Mouse (Mus musculus) T-helper 1 cell (primary cell): ENCODE measurements at regions not wholly inside any gene's neighbourhood (a gene's known extent, or its start where the extent isn't known, plus 50 kb on each side); places are given as distances from the start of the nearest gene placed in this dataset.

Experiments used
- in situ Hi-C: fragments of 300-600 bp; cut with MboI, MseI; formaldehyde crosslinking; loops from one replicate; pipeline ENCODE4 v1.15.1; 2025; ENCODE audit warnings: high pct_unique_total_duplicates

DNA sequence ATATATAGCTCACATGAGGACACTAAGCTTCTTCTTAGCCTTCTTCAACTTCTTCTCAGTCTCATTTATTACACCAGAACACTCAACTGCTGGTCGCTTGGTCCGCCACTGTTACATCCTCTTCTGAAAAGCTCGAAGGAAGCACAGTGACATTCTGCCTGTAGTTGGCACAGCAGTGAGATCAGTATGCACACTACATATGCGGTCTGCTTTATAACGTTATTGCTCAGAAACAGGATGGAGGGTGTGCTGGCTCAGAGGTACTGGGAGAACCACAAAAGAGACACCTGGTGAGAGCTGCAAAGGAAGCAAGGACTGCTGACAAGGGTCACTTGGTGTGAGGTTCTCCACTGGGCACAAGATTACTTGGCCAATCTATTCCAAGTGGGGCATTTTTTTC lies 179.5 kb downstream of the Ets1 start:
- in situ Hi-C loops: loop anchor here (5.0 kb wide), 1 partner anchor 52 kb away; no protein-coding TSS in a partner anchor

DNA sequence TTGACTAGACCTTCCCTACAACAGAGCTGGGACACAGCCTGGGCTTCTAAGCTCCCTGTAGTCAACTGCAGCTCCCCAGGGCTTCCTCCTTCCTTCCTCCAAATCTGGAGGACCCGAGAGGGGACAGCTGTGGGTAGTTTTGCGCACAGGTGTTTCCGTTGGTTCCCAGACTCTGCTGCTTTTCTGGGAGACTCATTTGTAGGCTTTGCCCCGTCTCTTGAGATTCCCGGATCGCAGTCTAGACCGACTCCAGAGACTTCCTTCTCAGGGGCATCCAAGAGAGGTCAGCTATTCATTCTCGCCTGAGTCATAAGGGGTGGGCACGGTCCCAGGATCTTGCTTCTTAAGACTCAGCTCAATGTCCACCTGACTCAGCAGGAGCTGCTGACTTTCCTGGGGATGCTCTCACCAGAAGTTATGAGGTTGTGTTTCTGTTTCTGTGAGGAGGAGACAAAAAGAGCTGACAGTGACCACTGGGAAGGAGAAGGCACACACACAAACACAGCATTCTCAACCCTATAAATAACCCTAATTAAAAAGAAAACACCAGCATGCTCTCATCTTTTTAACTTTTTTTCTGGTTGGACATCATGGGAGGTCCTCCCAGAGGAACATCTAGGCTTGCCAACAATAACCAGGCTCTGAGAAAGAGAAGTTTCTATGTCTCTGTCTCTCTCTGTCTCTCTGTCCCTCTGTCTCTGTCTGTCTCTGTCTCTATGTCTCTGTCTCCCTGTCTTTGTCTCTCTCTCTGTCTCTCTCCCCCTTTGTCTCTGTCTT lies 180.8 kb downstream of the Ets1 start:
- in situ Hi-C loops: loop anchor here (5.0 kb wide), 1 partner anchor 50 kb away; no protein-coding TSS in a partner anchor

DNA sequence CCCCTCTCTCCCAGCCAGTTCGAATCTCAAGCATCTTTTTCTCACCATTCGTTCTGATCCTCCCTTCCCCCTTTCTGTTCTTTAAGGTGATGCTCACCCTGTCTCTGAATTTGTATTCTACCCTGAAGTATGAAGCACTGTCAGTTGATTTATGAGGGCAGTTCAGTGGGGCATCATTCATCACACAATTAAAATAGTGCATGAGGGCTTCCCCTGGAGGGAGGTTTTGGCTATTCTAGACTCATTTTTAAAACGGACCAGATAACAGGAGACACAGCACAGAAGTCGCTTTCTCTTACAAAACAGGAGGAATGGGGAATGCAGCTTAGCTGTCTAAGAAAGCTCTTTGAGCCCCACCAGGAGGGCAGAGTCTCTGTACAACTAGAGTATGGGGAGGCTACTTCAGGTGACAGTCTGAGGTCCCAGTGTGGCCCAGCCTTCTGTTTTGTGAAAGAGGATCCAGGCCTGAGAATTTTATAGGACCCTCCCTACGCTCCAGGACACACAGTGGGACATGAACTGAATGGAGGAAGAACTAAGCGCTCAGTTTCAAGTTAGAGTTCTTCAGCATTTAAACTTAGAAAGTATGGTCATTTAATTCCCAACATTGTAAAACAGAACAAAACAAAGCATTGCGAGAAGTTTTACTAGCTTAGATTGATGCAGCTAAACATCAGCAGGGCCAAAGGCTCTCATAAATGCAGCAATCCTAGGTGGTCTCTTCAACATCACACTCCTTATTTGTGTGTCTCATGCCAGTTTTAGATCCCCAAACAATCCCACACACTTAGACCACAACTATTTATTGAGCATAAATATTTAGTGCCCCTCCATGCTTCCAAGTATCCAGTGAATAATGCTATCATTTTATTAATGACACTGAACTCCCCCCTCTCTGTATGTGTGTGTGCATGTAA lies 181.7 kb downstream of the Ets1 start:
- in situ Hi-C loops: loop anchor here (5.0 kb wide), 1 partner anchor 50 kb away; no protein-coding TSS in a partner anchor

DNA sequence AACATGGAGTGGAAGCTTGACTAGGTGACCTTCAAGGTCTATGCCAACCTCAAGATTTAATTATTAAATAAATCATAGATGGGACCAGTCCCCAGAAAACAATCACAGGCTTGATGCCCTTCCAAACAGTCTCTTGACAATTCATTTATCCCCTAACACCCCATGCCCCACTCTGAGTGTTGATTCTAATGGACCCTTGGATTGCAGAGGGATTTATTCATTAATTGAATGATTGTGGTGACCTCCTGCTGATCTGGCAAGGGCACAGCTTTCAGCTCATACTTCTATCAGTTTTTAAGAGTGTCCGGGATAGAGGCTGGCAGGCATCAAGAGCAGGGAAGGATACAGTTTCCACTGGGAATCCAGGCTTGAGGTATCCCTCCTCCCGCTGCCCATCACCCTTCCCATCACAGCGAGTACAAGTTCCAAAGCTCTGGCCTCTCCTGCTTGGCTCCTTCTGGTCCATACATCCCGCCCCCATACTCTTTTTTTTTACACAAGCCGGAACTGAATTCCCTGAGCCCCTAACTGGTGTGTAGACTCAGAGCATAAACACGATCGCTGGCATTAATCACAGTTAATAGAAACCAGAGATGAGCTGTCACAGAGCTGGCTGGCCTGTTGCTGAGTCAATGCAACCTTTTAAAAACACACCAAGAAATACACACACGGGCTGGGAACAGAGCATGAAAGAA lies 187.6 kb downstream of the Ets1 start:
- in situ Hi-C loops: no loop called here

DNA sequence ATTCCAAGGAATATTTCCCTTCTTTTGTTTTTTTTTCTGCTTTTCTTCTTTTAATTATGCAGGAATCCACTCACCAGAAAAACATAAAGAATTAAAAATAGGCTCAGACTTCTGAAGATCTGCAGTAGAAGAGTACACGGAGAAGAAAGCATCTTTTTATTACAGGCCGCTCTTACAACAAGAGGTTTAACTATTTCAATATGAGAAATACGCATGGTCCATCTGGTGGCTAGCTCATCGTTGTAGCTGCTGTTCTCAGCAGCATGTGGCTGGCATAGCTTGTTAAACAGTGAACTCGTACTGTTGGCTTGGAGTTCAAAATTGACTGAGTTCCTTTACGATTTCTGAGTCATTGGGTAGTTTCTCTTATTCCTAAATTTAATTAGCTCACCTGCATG lies 188.1 kb downstream of the Ets1 start:
- in situ Hi-C loops: no loop called here

DNA sequence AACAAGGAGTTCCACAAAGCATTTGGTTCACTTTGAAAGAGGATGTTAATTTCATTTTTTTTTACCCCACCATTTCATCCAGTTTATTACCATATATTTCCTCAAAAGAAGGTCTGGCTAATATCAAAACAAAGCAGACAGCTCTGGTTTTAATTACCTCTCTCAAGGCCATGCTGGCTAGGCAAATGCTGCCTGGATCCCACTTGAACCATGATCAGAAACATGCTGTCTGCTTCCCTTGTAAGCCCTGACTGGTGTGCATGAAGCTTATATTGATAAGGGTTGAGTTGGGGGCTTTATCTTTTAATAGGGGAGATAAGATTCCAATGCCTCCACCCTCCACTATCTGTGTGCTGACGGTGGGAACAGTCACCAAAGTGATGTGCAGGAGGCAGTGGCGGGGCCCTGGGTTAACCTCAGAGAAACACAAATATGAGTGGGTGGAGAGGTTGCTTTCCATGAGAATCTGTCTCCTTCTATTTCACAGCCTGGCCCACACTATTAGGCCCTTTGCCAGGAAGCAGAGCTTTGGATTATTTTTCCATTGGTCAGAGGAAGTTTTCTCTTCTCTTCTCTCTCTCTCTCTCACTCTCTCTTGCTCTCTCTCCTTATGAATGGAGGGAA lies 194.4 kb downstream of the Ets1 start:
- in situ Hi-C loops: no loop called here

DNA sequence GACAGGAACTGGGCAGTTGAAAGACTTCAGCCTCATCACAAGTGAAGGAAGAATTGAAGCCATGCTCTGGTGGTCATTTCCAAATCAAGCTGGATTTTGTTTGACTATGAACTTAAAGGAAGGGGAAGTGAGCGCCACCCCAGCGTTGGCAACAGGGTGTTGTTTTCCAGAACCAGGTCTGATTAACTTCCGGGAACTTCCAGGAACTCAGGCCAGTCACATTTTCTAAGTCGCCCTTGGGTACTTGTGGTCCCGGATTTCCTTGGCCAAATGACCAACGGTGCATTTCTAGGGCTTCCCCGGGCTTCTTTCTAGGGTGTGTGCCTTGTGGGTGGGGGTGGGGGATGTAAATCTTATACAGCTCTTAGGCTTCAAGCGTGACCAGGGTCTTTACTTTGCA lies 197.4 kb downstream of the Ets1 start:
- in situ Hi-C loops: no loop called here

DNA sequence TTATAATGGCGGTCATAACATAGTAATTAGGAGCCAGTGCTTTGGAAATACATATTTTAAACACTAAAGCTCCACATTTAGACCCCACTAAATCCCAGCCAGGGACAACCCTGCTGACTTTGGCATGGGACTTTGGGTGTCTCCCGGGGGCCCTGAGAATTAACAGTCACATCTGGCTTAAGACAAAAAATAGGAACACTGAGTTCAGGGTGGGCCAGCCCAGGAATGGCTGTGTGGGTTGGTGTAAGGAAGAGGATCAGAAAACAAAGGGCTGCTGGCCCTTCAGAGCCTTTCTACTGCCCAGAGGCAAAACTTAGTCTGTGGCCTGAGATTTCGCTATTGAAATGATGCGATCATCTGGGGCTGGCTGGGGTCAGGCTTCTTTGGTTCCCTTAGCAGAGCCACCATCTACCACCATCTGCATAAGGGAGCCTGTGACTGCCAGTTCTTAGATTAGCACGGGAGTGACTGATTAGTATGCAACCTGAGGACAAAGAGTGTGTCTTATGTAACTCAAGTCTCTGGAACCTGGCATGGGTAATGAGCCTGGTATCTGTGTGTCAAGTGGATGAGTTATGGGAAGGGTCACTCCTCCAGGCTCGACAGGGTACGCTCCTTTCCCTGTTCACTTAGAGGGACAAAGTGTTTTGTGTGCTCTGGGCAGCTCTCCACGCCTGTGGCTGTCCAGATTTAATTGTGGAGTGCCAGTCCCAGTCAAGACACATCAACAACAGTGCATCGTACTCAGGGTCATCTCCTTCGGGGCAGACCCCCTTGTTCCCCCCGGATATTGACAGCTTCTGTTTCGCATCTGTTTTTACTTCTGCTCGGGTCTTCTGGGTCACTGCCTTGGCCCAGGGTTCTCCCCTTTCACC lies 199.0 kb downstream of the Ets1 start:
- in situ Hi-C loops: no loop called here

DNA sequence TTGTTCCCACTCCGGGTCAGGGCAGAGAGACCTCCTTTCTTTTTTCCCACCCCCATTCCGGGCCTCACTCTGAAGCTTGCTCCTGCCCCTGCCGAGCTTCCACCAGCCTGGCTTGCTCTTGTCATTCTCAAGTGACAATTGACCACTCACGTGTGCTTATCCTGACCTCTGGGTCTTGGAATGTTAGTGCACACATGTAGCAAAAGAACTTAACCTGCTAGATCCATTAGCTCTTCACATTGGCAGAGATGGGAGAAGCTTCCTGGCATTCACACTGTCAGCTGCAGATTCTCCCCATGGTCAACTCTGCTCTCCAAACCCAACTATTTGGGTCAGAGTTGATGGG lies 199.6 kb downstream of the Ets1 start:
- in situ Hi-C loops: no loop called here

DNA sequence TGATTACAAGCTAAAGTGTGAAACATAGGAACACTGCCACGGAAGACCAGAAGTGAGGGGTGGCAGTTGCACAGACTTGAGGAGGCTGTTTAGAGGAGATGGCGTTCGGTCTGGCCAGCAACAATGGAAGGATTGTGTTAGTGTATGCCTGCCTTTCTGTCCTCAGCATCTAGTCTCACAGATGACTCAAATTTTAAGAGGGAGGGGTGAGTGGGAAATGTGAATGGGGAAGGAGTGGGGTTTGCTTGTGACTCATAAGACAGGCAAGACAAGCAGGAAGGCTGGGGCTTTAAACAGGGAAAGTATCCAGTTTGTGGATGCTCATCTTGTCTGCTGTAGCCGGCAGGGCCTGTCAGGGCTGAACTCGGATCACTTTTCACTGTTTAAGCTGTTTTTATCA lies 200.3 kb downstream of the Ets1 start:
- in situ Hi-C loops: no loop called here

DNA sequence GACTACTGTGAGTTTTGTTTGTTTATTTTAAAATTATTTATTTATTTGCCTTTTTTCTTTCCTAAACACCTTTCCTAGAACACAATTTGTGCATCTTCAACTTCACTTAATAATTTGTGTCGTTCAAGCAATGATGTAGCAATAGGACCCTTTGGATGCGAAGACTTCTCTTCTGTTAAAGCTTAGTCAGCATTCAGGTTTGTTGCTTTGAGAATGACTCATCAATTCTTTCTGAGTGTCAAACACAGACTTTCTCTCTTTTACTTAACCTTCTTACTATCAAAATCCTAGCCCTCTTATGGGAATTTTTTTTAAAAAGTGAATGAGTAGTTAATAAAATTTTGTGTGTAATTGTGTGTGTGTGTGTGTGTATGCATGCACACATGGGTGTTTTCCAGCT lies 211.3 kb downstream of the Ets1 start:
- in situ Hi-C loops: no loop called here

DNA sequence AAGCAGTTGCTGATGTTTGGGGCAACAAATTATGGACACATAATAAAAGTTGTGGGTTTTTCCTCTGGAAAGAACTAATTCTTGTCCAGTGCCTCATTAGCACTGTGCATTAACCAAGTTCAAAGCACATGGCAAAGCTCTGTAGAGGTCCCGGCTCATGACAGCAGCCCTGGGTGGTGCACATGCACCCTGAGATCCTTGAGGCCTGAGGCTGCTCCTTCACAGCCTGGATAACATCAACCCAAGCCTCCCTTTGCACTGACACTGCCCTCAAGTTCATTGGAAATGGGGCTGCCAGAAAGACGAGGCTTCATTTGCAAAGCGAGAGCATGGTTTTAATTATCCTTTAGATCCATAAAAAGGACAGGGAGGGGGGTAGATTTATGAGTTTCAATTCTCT lies 216.3 kb downstream of the Ets1 start:
- in situ Hi-C loops: loop anchor here (10.0 kb wide), 1 partner anchor 717 kb away; no protein-coding TSS in a partner anchor

DNA sequence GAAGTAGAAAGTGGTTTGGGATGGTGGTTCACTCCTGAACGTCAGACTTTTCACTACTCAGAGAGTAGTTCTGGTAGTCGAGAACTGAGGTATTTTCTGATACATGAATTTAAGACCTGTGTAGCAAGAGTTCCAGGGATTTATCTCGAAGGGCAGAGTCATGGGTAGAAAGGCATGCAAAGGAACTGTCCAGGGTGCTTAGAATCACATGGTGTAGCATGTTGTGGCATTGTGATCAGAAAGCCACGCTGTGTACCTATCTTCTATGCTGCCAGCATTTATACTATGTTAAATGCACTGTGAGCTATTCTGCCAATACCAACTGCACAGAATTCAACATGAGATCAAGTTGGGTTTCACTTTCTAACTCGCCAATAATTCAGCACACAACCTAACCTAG lies 227.3 kb downstream of the Ets1 start:
- in situ Hi-C loops: loop anchor here (5.0 kb wide), 1 partner anchor 101 kb away; no protein-coding TSS in a partner anchor

DNA sequence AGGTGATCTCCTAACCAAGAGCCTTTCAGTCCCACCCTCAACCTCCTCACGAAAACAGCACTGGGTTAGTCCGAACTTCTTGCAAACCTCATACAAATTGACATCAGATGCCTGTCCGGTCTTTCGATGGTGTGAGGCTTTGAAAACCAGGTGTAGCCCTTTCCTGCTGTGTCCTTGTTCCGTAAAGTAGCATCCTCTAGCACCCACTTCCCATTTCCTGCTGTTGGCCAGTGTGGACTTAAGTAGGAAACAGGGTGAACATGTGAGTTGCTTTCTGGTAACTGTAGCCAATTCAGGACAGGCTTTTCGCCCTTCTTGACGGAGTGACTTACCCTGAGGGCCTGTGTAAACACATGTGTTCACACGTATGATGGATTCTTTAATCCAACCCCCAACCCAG lies 232.9 kb downstream of the Ets1 start:
- in situ Hi-C loops: loop anchor here (5.0 kb wide), 2 partner anchors 48 to 52 kb away; no protein-coding TSS in a partner anchor

DNA sequence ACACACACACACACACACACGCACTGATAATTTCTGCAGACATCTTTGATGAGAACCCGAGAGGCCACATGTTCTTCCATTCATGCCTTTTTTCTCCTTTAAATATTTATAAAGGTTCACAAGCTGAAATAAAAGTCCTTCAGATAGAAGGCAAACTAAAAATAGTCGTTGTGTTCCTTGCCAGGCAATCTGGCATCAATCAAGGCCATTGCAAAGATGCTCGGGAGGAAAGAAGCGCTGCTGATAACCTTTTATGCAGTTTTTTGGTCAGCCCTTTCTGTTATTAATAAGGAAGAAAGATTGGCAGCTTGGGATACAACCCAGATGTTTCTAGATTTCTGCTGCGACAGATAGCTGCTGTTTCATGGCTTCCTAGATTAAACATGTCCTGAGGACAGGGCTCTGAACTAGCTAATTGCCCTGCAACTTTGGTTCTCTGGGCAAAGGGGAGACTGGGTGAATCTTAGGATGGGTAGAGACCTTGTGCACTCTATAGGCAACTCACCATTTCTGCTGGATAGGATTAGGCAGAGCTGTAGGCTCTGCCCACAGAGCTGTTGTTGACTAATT lies 238.4 kb downstream of the Ets1 start:
- in situ Hi-C loops: no loop called here

DNA sequence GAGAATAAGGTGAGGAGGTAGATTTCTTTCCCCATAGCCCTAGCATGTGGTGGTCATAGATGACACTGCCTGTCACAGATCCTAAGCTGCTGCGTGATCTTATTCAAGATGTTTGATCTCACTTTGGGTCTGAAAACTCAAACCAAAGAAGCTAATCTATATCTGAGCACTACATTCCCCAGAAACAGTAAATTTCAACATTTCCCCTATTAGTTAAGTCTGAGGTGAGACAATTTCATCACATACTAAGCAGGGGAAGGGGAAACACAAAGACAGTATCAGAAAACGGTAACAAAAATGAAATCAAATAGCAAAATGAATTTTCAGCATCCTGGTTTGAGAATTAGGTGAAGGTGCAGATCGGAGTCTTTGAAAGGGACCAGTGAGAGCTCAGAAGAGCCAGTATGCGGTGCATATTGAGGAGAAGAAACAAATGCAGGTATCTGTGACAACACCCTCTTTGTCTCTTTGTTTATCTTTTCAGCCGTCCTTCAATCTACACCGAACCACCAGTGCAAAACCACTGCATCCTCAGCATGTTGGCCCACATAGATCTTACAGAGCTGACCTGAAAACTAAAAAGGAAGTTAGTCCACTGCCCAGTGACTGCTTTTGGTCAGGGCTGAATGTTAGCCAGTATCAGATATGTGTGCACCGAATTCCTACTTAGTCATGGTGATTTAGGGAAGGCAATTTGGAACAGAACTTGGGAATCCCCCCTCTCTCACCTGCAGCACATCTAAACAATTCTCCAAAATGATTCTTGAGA lies 247.0 kb downstream of the Ets1 start:
- in situ Hi-C loops: no loop called here

DNA sequence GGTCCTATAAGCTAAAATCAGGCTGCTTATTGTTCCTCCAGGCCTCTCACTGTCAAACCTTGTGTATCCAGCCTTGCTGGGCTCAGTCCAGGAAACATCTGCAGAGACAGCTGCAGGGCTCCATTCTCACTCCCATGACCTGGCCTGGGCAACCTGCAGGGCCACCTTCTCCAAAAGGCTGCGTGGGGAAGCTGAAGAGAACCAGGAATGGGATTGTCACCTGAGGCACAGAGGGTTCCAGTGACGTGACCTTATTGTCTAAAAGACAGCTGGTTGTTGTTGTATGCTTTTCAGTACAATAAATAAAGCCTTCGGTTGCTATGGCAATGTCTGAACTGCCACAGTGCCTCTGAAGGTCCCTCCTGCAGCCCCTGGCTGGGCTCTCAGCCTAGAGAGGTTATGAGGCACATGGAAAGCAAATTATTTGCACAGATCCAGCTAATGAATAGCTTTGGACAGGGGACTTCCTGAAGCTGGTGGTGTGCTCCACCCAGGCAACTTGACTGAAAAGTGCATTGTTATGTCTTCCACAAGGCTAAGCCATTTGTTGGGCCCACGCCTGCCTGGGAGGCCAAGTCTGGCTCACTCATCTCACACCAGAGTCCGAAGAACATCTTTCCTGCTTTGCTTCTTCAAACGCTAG lies 250.1 kb downstream of the Ets1 start:
- in situ Hi-C loops: no loop called here

DNA sequence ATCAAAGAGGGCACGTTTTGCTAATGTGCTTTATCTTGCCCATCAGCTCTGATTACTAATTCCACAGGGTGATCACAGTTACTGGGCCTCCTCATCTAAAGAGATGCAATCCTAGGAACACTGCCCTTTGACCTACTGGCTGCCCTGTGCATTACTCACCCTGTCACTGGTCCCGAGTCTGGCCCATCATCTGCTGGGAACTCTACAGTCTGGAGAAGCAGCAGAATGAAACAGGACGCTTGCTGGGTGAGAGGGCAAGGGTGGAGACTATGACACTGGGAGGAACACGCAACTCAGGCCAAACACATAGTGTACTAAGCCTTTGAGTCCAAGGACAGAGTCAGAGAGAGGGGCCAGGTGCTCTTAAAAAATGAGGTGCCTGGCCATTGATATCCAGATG lies 263.8 kb downstream of the Ets1 start:
- in situ Hi-C loops: no loop called here

DNA sequence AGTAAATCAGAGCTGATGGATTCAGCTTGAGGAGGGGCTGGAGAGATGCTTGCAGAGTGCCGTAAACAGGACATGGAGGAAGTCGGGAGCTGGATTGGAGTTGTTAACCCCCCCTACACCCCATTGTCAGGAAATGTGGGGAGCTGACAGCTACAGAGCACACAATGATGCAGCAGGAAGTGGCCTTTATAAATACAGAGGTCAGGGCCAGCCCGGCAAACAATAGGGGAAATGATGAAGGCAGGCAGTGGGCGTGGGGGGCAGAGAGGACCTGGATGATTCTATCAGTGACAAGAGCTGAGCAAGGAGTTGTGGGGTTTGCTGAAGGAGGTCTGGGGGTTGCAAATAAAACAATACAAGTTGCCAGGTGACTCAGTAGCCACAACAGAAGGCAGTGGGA lies 265.3 kb downstream of the Ets1 start:
- in situ Hi-C loops: no loop called here
